ENCODE assay signal across 26 mouse cellular contexts in the genomic region with DNA sequence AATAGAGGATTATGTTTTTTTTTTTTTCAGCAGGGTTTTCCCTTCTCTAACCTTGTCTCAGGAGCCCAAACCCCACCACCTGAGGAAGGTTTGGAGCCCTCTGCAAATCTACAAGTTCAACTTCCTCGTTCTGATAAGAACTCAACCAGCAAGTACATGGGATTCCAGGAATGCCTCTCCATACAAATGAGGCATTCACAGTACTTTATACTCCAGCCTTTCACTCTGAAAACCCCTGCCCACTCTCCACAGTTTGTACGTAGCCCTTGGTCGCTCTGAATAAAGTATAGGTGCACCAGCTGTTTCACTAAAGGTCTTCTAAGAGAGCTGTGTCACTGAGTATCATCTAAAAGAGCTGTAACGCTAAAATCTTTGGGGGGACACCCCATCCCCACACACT.
DNase-seq lines count a peak whose midpoint lies in the region; ATAC-seq lines count a peak whose summit lies in the region.
"Had no signal": no experiment of that assay in that cellular context is flagged by ENCODE, and none has a peak within 500 bp of the region (broad histone marks: within the 10 kb centered on the region; RNA-seq: fewer than 3 reads in every experiment).

No protein-coding gene starts in this region.

- H3K36me3 ChIP-seq in heart, embryonic 11.5 days (ENCODE audit: control insufficient read depth, insufficient read depth, low read length): no peaks in the 10 kb centered on the region
- H3K36me3 ChIP-seq in heart, embryonic 16.5 days (ENCODE audit: control insufficient read depth, insufficient read depth): no peaks in the 10 kb centered on the region
- no peaks in the 10 kb centered on the region for H3K36me3 ChIP-seq in lung, embryonic 15.5 days
- no peaks in the 10 kb centered on the region for H3K36me3 ChIP-seq in neural tube, embryonic 15.5 days
- H3K36me3 ChIP-seq: embryonic facial prominence, embryonic 10.5 days; embryonic facial prominence, embryonic 13.5 days; forebrain, embryonic 12.5 days; forebrain, embryonic 15.5 days; heart, embryonic 12.5 days; hindbrain, embryonic 12.5 days; hindbrain, embryonic 15.5 days had no signal

- intact Hi-C loops in heart, postnatal 25 days (cut with DNase I): no loop called here
- intact Hi-C loops in heart, postnatal 10 days (cut with DNase I): no loop called here

- H3K4me2 ChIP-seq in heart, embryonic 11.5 days: no peak overlapping the region
- H3K4me2 ChIP-seq in heart, embryonic 16.5 days (ENCODE audit: low read depth, low read length): no peak overlapping the region
- no peak overlapping the region for H3K4me2 ChIP-seq in lung, embryonic 15.5 days
- H3K4me2 ChIP-seq in neural tube, embryonic 15.5 days: no peak overlapping the region
- H3K4me2 ChIP-seq: embryonic facial prominence, embryonic 13.5 days; forebrain, embryonic 12.5 days; forebrain, embryonic 15.5 days; heart, embryonic 12.5 days; hindbrain, embryonic 12.5 days; hindbrain, embryonic 15.5 days had no signal

- 46% methylated on average over 4 of the region's 4 CpGs for WGBS in heart, embryonic 11.5 days (ENCODE audit: insufficient replicate concordance)
- 39% methylated on average over 4 of the region's 4 CpGs for WGBS in heart, embryonic 16.5 days
- WGBS in lung, embryonic 15.5 days: 47% methylated on average over 4 of the region's 4 CpGs
- WGBS in neural tube, embryonic 15.5 days: 85% methylated on average over 4 of the region's 4 CpGs

- no peak overlapping the region for H3K4me3 ChIP-seq in heart, embryonic 11.5 days (ENCODE audit: low read depth, low read length)
- H3K4me3 ChIP-seq in heart, embryonic 16.5 days (ENCODE audit: low read length): no peak overlapping the region
- no peak overlapping the region for H3K4me3 ChIP-seq in lung, embryonic 15.5 days
- no peak overlapping the region for H3K4me3 ChIP-seq in neural tube, embryonic 15.5 days (replicated peaks)
- H3K4me3 ChIP-seq: embryonic facial prominence, embryonic 10.5 days; embryonic facial prominence, embryonic 13.5 days; erythroblast, embryonic 14.5 days; forebrain, embryonic 12.5 days; forebrain, embryonic 15.5 days; heart, embryonic 12.5 days; hindbrain, embryonic 12.5 days; hindbrain, embryonic 15.5 days had no signal

- H3K27me3 ChIP-seq in heart, embryonic 11.5 days (ENCODE audit: control insufficient read depth, insufficient read depth, low read length): no peaks in the 10 kb centered on the region
- H3K27me3 ChIP-seq in heart, embryonic 16.5 days (ENCODE audit: control insufficient read depth, insufficient read depth, low read length): no peaks in the 10 kb centered on the region
- H3K27me3 ChIP-seq in lung, embryonic 15.5 days: no peaks in the 10 kb centered on the region
- H3K27me3 ChIP-seq in neural tube, embryonic 15.5 days (replicated peaks): no peaks in the 10 kb centered on the region
- H3K27me3 ChIP-seq: embryonic facial prominence, embryonic 13.5 days; forebrain, embryonic 12.5 days; forebrain, embryonic 15.5 days; heart, embryonic 12.5 days; hindbrain, embryonic 12.5 days; hindbrain, embryonic 15.5 days had no signal

- H3K9me3 ChIP-seq in heart, embryonic 11.5 days (replicated peaks; ENCODE audit: control insufficient read depth, low read length): no peaks in the 10 kb centered on the region
- H3K9me3 ChIP-seq in heart, embryonic 16.5 days (replicated peaks; ENCODE audit: control insufficient read depth, low read length): no peaks in the 10 kb centered on the region
- H3K9me3 ChIP-seq in lung, embryonic 15.5 days: no peaks in the 10 kb centered on the region
- H3K9me3 ChIP-seq in neural tube, embryonic 15.5 days (replicated peaks): no peaks in the 10 kb centered on the region
- H3K9me3 ChIP-seq: embryonic facial prominence, embryonic 10.5 days; embryonic facial prominence, embryonic 13.5 days; forebrain, embryonic 12.5 days; forebrain, embryonic 15.5 days; heart, embryonic 12.5 days; hindbrain, embryonic 12.5 days; hindbrain, embryonic 15.5 days had no signal

- no peak for DNase-seq in heart, postnatal 25 days (ENCODE audit: low spot score)
- no peak for DNase-seq in heart, postnatal 10 days
- no peak for DNase-seq in lung, postnatal 14 days
- no peak for DNase-seq in neural tube, embryonic 10.5 days (ENCODE audit: extremely low spot score, low spot score)
- DNase-seq: adrenal gland, adult 8-10 months; adrenal gland, postnatal 25 days; cerebellum, adult 11-12 months; cerebellum, adult 8-10 months; cerebellum, postnatal 36 days; embryo, embryonic 11 days; gastrocnemius, postnatal 25 days; heart, adult 18-20 months; heart, postnatal 14 days had no signal

- no peak overlapping the region for H3K9ac ChIP-seq in heart, embryonic 11.5 days (ENCODE audit: low read depth, low read length)
- H3K9ac ChIP-seq in heart, embryonic 16.5 days (ENCODE audit: low read length): no peak overlapping the region
- no peak overlapping the region for H3K9ac ChIP-seq in lung, embryonic 15.5 days
- no peak overlapping the region for H3K9ac ChIP-seq in neural tube, embryonic 15.5 days (replicated peaks)
- H3K9ac ChIP-seq: embryonic facial prominence, embryonic 13.5 days; forebrain, embryonic 12.5 days; forebrain, embryonic 15.5 days; heart, embryonic 12.5 days; hindbrain, embryonic 12.5 days; hindbrain, embryonic 15.5 days had no signal

- peaks cover 3% of the 10 kb centered on the region; the same call in 1 of the 2 replicates for H3K4me1 ChIP-seq in heart, embryonic 11.5 days (ENCODE audit: control insufficient read depth, insufficient read depth, low read length)
- peaks cover 13% of the 10 kb centered on the region for H3K4me1 ChIP-seq in heart, embryonic 16.5 days (ENCODE audit: control insufficient read depth, insufficient read depth, low read length)
- H3K4me1 ChIP-seq in lung, embryonic 15.5 days: peaks cover 23% of the 10 kb centered on the region
- 0 out of 2 replicates have a peak, but pooled peaks cover 3% of the 10 kb centered on the region for H3K4me1 ChIP-seq in neural tube, embryonic 15.5 days
- H3K4me1 ChIP-seq: forebrain, embryonic 12.5 days; hindbrain, embryonic 12.5 days had no signal

- 0 out of 2 replicates have a peak overlapping the region, but pooled peaks have one; percentile 6 for H3K27ac ChIP-seq in heart, embryonic 11.5 days (ENCODE audit: low read depth, low read length)
- peak overlapping the region; percentile 16; the same call in 1 of the 2 replicates for H3K27ac ChIP-seq in heart, embryonic 16.5 days (ENCODE audit: low read length)
- peak overlapping the region; percentile 63 for H3K27ac ChIP-seq in lung, embryonic 15.5 days
- 0 out of 2 replicates have a peak overlapping the region, but pooled peaks have one; percentile 39 for H3K27ac ChIP-seq in neural tube, embryonic 15.5 days (replicated peaks)
- H3K27ac ChIP-seq: embryonic facial prominence, embryonic 10.5 days; embryonic facial prominence, embryonic 13.5 days; forebrain, embryonic 12.5 days; forebrain, embryonic 15.5 days; hindbrain, embryonic 12.5 days had no signal

- ATAC-seq in heart, embryonic 11.5 days (replicated peaks; ENCODE audit: insufficient number of reproducible peaks, low FRiP score, low TSS enrichment): no peak
- no peak for ATAC-seq in heart, embryonic 16.5 days (replicated peaks; ENCODE audit: extremely low read depth, insufficient read depth, low FRiP score)
- peak; percentile 49 for ATAC-seq in lung, embryonic 15.5 days (ENCODE audit: borderline replicate concordance, extremely low read depth, low FRiP score, low TSS enrichment)
- no peak for ATAC-seq in neural tube, embryonic 15.5 days (ENCODE audit: low FRiP score)
- ATAC-seq: activated CD4-positive, CD25-positive, alpha-beta regulatory T cell, adult 4 months; forebrain, embryonic 15.5 days had no signal

Comparison
In these comparisons a context has a peak if more than half of its experiments do, and no peak if none do; other contexts are left out.
1. H3K27ac ChIP-seq: peak in every context shown above with its lines; median percentile 63 in lung, embryonic 15.5 days; 39 in neural tube, embryonic 15.5 days; 16 in heart, embryonic 16.5 days; 6 in heart, embryonic 11.5 days.